ENCODE assay signal across 8 mouse cellular contexts in genomic region chr15:25843086-25843991, GRCm38 (mm10). TPM values are rescaled to one million over a fixed set of nuclear protein-coding genes. Genes with fewer than 3 reads are reported as not detected.
DNase-seq lines count a peak whose midpoint lies in the region; ATAC-seq lines count a peak whose summit lies in the region.

TSS of gene Retreg1 (plus strand) at chr15:25843180.

- DNase-seq in ZHBTc4 (ENCODE audit: low read depth, low spot score), result peak; percentile 76
- peak; percentile 78 for DNase-seq in gastrocnemius, postnatal 14 days
- DNase-seq in induced T-regulatory cell, adult 2 months (ENCODE audit: low read depth), result peak; percentile 92
- peak; percentile 59 to 68 for DNase-seq in left cerebral cortex, postnatal 14 days (ENCODE audit: low spot score in 2 of 2)
- DNase-seq in right cerebral cortex, adult 2 months (ENCODE audit: low spot score in 2 of 2), result peak; percentile 70 to 75
- peak; percentile 47 for DNase-seq in urinary bladder, postnatal 10 days (ENCODE audit: low spot score)

- intact Hi-C loops in gastrocnemius, postnatal 14 days (cut with DNase I; ENCODE audit: low total_unique reads), result no loop called here
- intact Hi-C loops in left cerebral cortex, postnatal 14 days (cut with DNase I), result loop anchor here (5.0 kb wide), 1 partner anchor 64 kb away; no protein-coding TSS in a partner anchor

- peak; percentile 96 for ATAC-seq in common myeloid progenitor, adult 5-6 weeks (replicated peaks; ENCODE audit: low read depth, poor library complexity, severe bottlenecking)
- peak; percentile 97 for ATAC-seq in megakaryocyte progenitor cell, adult 5-6 weeks (replicated peaks; ENCODE audit: poor library complexity)

RNA-seq across cellular contexts. Expression of gene Retreg1, which starts in this region (rescaled TPM):
- total RNA-seq in common myeloid progenitor, adult 5-6 weeks (2017), result 77.9 and 95.7 TPM in 2 replicates
- 100 to 1,000 TPM in 1 of 2 experiments, 10 to 100 TPM in 1; 90.8 to 157 TPM for total RNA-seq in gastrocnemius, postnatal 14 days (2021)
- total RNA-seq in left cerebral cortex, postnatal 14 days (2021), result 10 to 100 TPM; 35.0 to 39.9 TPM
- total RNA-seq in megakaryocyte progenitor cell, adult 5-6 weeks (2015), result 34.5 and 37.8 TPM in 2 replicates
- total RNA-seq in megakaryocyte progenitor cell, adult 5-6 weeks (2017), result 40.9 and 44.1 TPM in 2 replicates

Comparison
In these comparisons a context has a peak if more than half of its experiments do, and no peak if none do; other contexts are left out.
1. Peak in every context shown above with its lines: DNase-seq and ATAC-seq.